18 mouse cellular contexts compared by ENCODE assay signal in the genomic region with DNA sequence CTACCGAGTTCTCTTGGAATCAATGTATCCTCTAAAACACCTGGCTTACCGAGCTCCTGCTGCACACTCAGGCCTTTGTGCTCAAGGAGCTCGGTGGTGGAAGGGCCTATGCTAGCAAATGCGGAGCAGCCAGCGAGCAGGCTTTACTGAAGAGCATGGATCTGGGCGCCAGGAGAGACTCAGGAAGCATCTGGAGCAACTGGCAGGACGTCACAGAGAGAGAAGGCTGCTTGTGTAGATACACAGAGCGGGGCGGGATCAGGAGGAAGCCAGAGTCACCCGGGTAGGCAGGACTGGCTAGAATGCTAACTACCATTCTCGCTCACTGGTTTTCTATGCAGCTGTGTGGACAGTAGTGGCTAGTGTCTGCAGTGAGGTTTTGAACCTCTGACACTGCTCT. TPM values are rescaled to one million over a fixed set of nuclear protein-coding genes. Genes with fewer than 3 reads are reported as not detected.
A peak's percentile ranks its signal among the peaks of the same experiment; 100 is the strongest.
DNase-seq lines count a peak whose midpoint lies in the region; ATAC-seq and TF ChIP-seq lines count a peak whose summit lies in the region.
"Had no signal": no experiment of that assay in that cellular context is flagged by ENCODE, and none has a peak within 500 bp of the region (broad histone marks: within the 10 kb centered on the region; RNA-seq: fewer than 3 reads in every experiment).

No protein-coding gene starts in this region.

- peak overlapping the region; percentile 52; the same call in 1 of the 2 replicates for H3K9ac ChIP-seq in heart, embryonic 13.5 days
- H3K9ac ChIP-seq in liver, postnatal 0 days (replicated peaks) = no peak overlapping the region
- no peak overlapping the region for H3K9ac ChIP-seq in embryonic facial prominence, embryonic 14.5 days (ENCODE audit: low read depth, low read length)
- H3K9ac ChIP-seq: liver, embryonic 15.5 days had no signal

- H3K27me3 ChIP-seq in heart, embryonic 13.5 days (replicated peaks) = no peaks in the 10 kb centered on the region
- H3K27me3 ChIP-seq in liver, postnatal 0 days (ENCODE audit: insufficient read depth, low read length) = no peaks in the 10 kb centered on the region
- H3K27me3 ChIP-seq in embryonic facial prominence, embryonic 10.5 days (replicated peaks; ENCODE audit: low read depth, poor library complexity, severe bottlenecking) = no peaks in the 10 kb centered on the region; the same call in 1 of the 2 replicates
- H3K27me3 ChIP-seq in embryonic facial prominence, embryonic 14.5 days (replicated peaks; ENCODE audit: control insufficient read depth, insufficient read depth, low read length) = no peaks in the 10 kb centered on the region
- H3K27me3 ChIP-seq: liver, embryonic 15.5 days had no signal

- no peak for TF ChIP-seq CTCF in liver, postnatal 0 days (IDR thresholded peaks at IDR 0.05; ENCODE audit: low read depth)

- 0 out of 2 replicates have a peak overlapping the region, but pooled peaks have one; percentile 12 for H3K27ac ChIP-seq in heart, embryonic 13.5 days (replicated peaks)
- H3K27ac ChIP-seq in liver, postnatal 0 days (ENCODE audit: low read depth) = no peak overlapping the region
- H3K27ac ChIP-seq in embryonic facial prominence, embryonic 10.5 days (replicated peaks) = peak overlapping the region; percentile 54
- H3K27ac ChIP-seq in embryonic facial prominence, embryonic 14.5 days (replicated peaks; ENCODE audit: low read depth, low read length) = no peak overlapping the region
- H3K27ac ChIP-seq: liver, embryonic 15.5 days had no signal

- ATAC-seq in heart, embryonic 13.5 days (ENCODE audit: extremely low read depth, insufficient number of reproducible peaks, low FRiP score, low TSS enrichment) = no peak
- 0 out of 2 replicates have a peak, but pooled peaks have one; percentile 23 for ATAC-seq in liver, postnatal 0 days
- ATAC-seq in embryonic facial prominence, embryonic 14.5 days (ENCODE audit: low read depth) = no peak
- ATAC-seq: hindbrain, embryonic 16.5 days; midbrain, embryonic 16.5 days had no signal

- peaks cover 74% of the 10 kb centered on the region for H3K4me1 ChIP-seq in heart, embryonic 13.5 days
- H3K4me1 ChIP-seq in liver, postnatal 0 days (ENCODE audit: insufficient read depth) = no peaks in the 10 kb centered on the region
- H3K4me1 ChIP-seq in embryonic facial prominence, embryonic 10.5 days = peaks cover 61% of the 10 kb centered on the region
- peaks cover 32% of the 10 kb centered on the region for H3K4me1 ChIP-seq in embryonic facial prominence, embryonic 14.5 days (ENCODE audit: control insufficient read depth, insufficient read depth, low read length)
- H3K4me1 ChIP-seq: liver, embryonic 15.5 days had no signal

- no peak overlapping the region for H3K4me2 ChIP-seq in heart, embryonic 13.5 days
- H3K4me2 ChIP-seq in liver, postnatal 0 days (ENCODE audit: low read depth, low read length) = no peak overlapping the region
- H3K4me2 ChIP-seq in embryonic facial prominence, embryonic 14.5 days (ENCODE audit: low read depth, low read length) = no peak overlapping the region
- H3K4me2 ChIP-seq: liver, embryonic 15.5 days had no signal

- no peak for DNase-seq in heart, adult 9 months (ENCODE audit: low spot score in 2 of 2)
- DNase-seq in liver, postnatal 0 days = no peak
- no peak for DNase-seq in liver
- no peak for DNase-seq in embryonic facial prominence, embryonic 10.5 days (ENCODE audit: low spot score)
- peak; percentile 66 for DNase-seq in embryonic facial prominence, embryonic 14.5 days (ENCODE audit: low spot score)
- DNase-seq in urinary bladder, postnatal 14 days (ENCODE audit: low spot score) = no peak
- DNase-seq in layer of hippocampus, adult 8-10 months (ENCODE audit: low spot score in 2 of 2) = no peak
- DNase-seq: adrenal gland, postnatal 10 days; cerebellum, adult 11 months; cerebellum, postnatal 14 days; gastrocnemius, postnatal 10 days; kidney, adult 18-20 months; kidney, postnatal 14 days; retina, postnatal 1 day had no signal

- H3K36me3 ChIP-seq in heart, embryonic 13.5 days = no peaks in the 10 kb centered on the region
- H3K36me3 ChIP-seq in liver, postnatal 0 days (replicated peaks; ENCODE audit: insufficient read depth, low read length) = no peaks in the 10 kb centered on the region
- no peaks in the 10 kb centered on the region for H3K36me3 ChIP-seq in embryonic facial prominence, embryonic 10.5 days (replicated peaks)
- H3K36me3 ChIP-seq in embryonic facial prominence, embryonic 14.5 days (ENCODE audit: control insufficient read depth, insufficient read depth, low read length) = no peaks in the 10 kb centered on the region
- H3K36me3 ChIP-seq: liver, embryonic 15.5 days had no signal

- H3K9me3 ChIP-seq in heart, embryonic 13.5 days = no peaks in the 10 kb centered on the region
- H3K9me3 ChIP-seq in liver, postnatal 0 days (ENCODE audit: low read length) = no peaks in the 10 kb centered on the region
- no peaks in the 10 kb centered on the region for H3K9me3 ChIP-seq in embryonic facial prominence, embryonic 10.5 days
- no peaks in the 10 kb centered on the region for H3K9me3 ChIP-seq in embryonic facial prominence, embryonic 14.5 days (ENCODE audit: control insufficient read depth, low read length)
- H3K9me3 ChIP-seq: liver, embryonic 15.5 days had no signal

- no peak for TF ChIP-seq EP300 in liver, postnatal 0 days (IDR thresholded peaks at IDR 0.05; ENCODE audit: low read depth)

- WGBS in heart, embryonic 13.5 days = 59% methylated on average over 11 of the region's 11 CpGs
- 63% methylated on average over 11 of the region's 11 CpGs for whole genome bisulfite sequencing in liver, postnatal 0 days (ENCODE audit: insufficient replicate concordance)
- WGBS in embryonic facial prominence, embryonic 10.5 days = 63% methylated on average over 11 of the region's 11 CpGs
- 60% methylated on average over 11 of the region's 11 CpGs for WGBS in embryonic facial prominence, embryonic 14.5 days

- H3K4me3 ChIP-seq in heart, embryonic 13.5 days = no peak overlapping the region
- no peak overlapping the region for H3K4me3 ChIP-seq in liver, postnatal 0 days (ENCODE audit: low read depth, low read length)
- no peak overlapping the region for H3K4me3 ChIP-seq in embryonic facial prominence, embryonic 10.5 days
- H3K4me3 ChIP-seq in embryonic facial prominence, embryonic 14.5 days (ENCODE audit: low read depth, low read length) = no peak overlapping the region
- H3K4me3 ChIP-seq: liver, embryonic 15.5 days had no signal

RNA-seq across cellular contexts. Expression of gene Rasl11b, which starts 16.3 kb away (rescaled TPM):
- polyA plus RNA-seq in heart, embryonic 13.5 days (2015; fragmentation: Nextera tagmentation; extraction: Ambion mirVana) = 79.7 and 88.1 TPM in 2 replicates
- 9.4 and 9.6 TPM in 2 replicates for polyA plus RNA-seq in liver, postnatal 0 days (2015; fragmentation: Nextera tagmentation; extraction: Ambion mirVana)
- polyA plus RNA-seq in embryonic facial prominence, embryonic 10.5 days (2016; fragmentation: Nextera tagmentation; extraction: Ambion mirVana) = 46.3 and 58.0 TPM in 2 replicates
- polyA plus RNA-seq in embryonic facial prominence, embryonic 14.5 days (2014; fragmentation: Nextera tagmentation; extraction: Ambion mirVana) = 62.9 and 75.4 TPM in 2 replicates
- 10 to 100 TPM; 60.9 to 67.0 (median 63.6) TPM for total RNA-seq in layer of hippocampus, adult 8-10 months (2022)

Comparison
In these comparisons a context has a peak if more than half of its experiments do, and no peak if none do; other contexts are left out.
1. H3K27ac ChIP-seq: peak in heart, embryonic 13.5 days (single experiment) and embryonic facial prominence, embryonic 10.5 days (single experiment); none in liver, postnatal 0 days (single experiment) and embryonic facial prominence, embryonic 14.5 days (single experiment).